Mouse (Mus musculus): ENCODE measurements at regions not wholly inside any gene's neighbourhood (a gene's known extent, or its start where the extent isn't known, plus 50 kb on each side); places are given as distances from the start of the nearest gene placed in this dataset.

DNA sequence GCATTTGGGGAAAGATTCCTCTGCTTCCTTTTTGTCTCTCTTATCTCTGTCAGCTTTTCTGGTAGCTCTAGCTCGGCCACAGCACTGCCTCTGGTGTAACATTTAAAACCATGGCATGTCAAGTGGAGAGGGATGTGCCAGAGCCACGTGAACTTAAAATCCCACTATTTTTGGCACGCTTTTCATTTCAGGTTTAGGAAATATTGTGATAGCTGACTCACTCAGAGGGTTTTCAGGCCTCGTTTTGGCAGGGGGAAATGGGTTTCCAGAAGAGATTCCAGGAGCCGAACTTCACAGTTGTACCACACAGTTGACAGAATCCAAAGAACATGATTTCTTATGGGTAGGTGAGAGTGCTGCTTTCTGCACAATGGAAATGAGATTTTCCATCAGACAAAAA lies 300.8 kb upstream of the Gcfc2 start:
- TF ChIP-seq CTCF (IDR thresholded peaks at IDR 0.05; ENCODE audit: insufficient read depth, low read length) (no peak), POLR2A (IDR thresholded peaks at IDR 0.05; ENCODE audit: borderline replicate concordance, extremely low read depth, low read depth, low read length) (no peak)
- DNase-seq = no peak
- Histone ChIP-seq H3K4me1 (ENCODE audit: control insufficient read depth, insufficient read depth, low read length) (no peaks in the 10 kb centered on the region), H3K4me3 (replicated peaks; ENCODE audit: extremely low read depth, low read depth, low read length) (no peak overlapping the region)
- 58% methylated on average over 5 of the region's 5 CpGs for WGBS

DNA sequence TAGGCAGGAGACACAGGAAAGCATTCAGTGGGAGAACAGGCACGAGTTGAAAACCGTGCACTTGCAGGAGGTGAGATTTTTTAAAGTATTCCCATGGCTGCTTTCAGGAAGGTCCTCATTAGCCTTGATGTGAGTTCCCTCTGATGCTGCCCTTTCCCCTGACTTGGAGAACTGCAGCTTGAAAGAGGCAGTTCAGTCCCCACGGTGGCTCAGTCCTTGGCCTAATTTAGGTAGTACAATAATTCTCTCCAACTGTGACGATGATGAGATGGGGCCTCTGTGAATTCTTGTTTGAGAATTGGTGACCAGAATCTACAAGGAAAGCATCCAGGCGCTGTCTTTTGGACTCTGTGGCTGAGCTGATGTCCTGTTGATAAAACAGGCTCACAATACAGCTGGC lies 298.5 kb upstream of the Gcfc2 start:
- WGBS = 68% methylated on average over 5 of the region's 5 CpGs

GRCm38 (mm10) chr6:81633586-81633985 lies 289.9 kb upstream of the Gcfc2 start:
- 29% methylated on average over 3 of the region's 3 CpGs for WGBS
- no peak for DNase-seq
- no peaks in the 10 kb centered on the region for H3K4me1 ChIP-seq (ENCODE audit: control insufficient read depth, insufficient read depth, low read length)
- TF ChIP-seq CTCF (IDR thresholded peaks at IDR 0.05; ENCODE audit: insufficient read depth, low read length) (no peak), POLR2A (IDR thresholded peaks at IDR 0.05; ENCODE audit: borderline replicate concordance, extremely low read depth, low read depth, low read length) (no peak)
- no peak overlapping the region for H3K4me3 ChIP-seq (replicated peaks; ENCODE audit: extremely low read depth, low read depth, low read length)

More for the DNA sequence above, 298.5 kb upstream of the Gcfc2 start:
- Histone ChIP-seq H3K4me1 (ENCODE audit: control insufficient read depth, insufficient read depth, low read length) (no peaks in the 10 kb centered on the region), H3K4me3 (replicated peaks; ENCODE audit: extremely low read depth, low read depth, low read length) (no peak overlapping the region)
- DNase-seq = no peak
- TF ChIP-seq POLR2A (IDR thresholded peaks at IDR 0.05; ENCODE audit: borderline replicate concordance, extremely low read depth, low read depth, low read length) (no peak), CTCF (IDR thresholded peaks at IDR 0.05; ENCODE audit: insufficient read depth, low read length) (no peak)

- WGBS = 48% methylated on average over 3 of the region's 3 CpGs
- H3K4me1 ChIP-seq (ENCODE audit: control insufficient read depth, insufficient read depth, low read length) = no peaks in the 10 kb centered on the region
- no peak overlapping the region for H3K4me3 ChIP-seq (replicated peaks; ENCODE audit: extremely low read depth, low read depth, low read length)
- DNase-seq = no peak
- TF ChIP-seq POLR2A (IDR thresholded peaks at IDR 0.05; ENCODE audit: borderline replicate concordance, extremely low read depth, low read depth, low read length) (no peak), CTCF (IDR thresholded peaks at IDR 0.05; ENCODE audit: insufficient read depth, low read length) (no peak)
Observed at GRCm38 (mm10) chr6:81647615-81648375, 275.7 kb upstream of the Gcfc2 start.

GRCm38 (mm10) chr6:81651856-81652255 lies 271.6 kb upstream of the Gcfc2 start:
- DNase-seq = no peak
- Histone ChIP-seq H3K4me3 (replicated peaks; ENCODE audit: extremely low read depth, low read depth, low read length) (no peak overlapping the region), H3K4me1 (ENCODE audit: control insufficient read depth, insufficient read depth, low read length) (no peaks in the 10 kb centered on the region)
- 41% methylated on average over 2 of the region's 2 CpGs for WGBS
- TF ChIP-seq POLR2A (IDR thresholded peaks at IDR 0.05; ENCODE audit: borderline replicate concordance, extremely low read depth, low read depth, low read length) (no peak), CTCF (IDR thresholded peaks at IDR 0.05; ENCODE audit: insufficient read depth, low read length) (no peak)

- TF ChIP-seq CTCF (IDR thresholded peaks at IDR 0.05; ENCODE audit: insufficient read depth, low read length) = no peak
- no peak for TF ChIP-seq POLR2A (IDR thresholded peaks at IDR 0.05; ENCODE audit: borderline replicate concordance, extremely low read depth, low read depth, low read length)
- H3K4me3 ChIP-seq (replicated peaks; ENCODE audit: extremely low read depth, low read depth, low read length) = no peak overlapping the region
- no peak for DNase-seq
- WGBS = 83% methylated on average over 2 of the region's 2 CpGs
- H3K4me1 ChIP-seq (ENCODE audit: control insufficient read depth, insufficient read depth, low read length) = no peaks in the 10 kb centered on the region
Observed at GRCm38 (mm10) chr6:81655205-81655604, 268.3 kb upstream of the Gcfc2 start.

GRCm38 (mm10) chr6:81660478-81661395 lies 262.7 kb upstream of the Gcfc2 start:
- no peak for DNase-seq
- Histone ChIP-seq H3K4me1 (ENCODE audit: control insufficient read depth, insufficient read depth, low read length) (no peaks in the 10 kb centered on the region), H3K4me3 (replicated peaks; ENCODE audit: extremely low read depth, low read depth, low read length) (no peak overlapping the region)
- 57% methylated on average over 17 of the region's 17 CpGs for WGBS
- no peak for TF ChIP-seq POLR2A (IDR thresholded peaks at IDR 0.05; ENCODE audit: borderline replicate concordance, extremely low read depth, low read depth, low read length)
- no peak for TF ChIP-seq CTCF (IDR thresholded peaks at IDR 0.05; ENCODE audit: insufficient read depth, low read length)

- WGBS = 63% methylated on average over 1 of the region's 1 CpGs
- Histone ChIP-seq H3K4me3 (replicated peaks; ENCODE audit: extremely low read depth, low read depth, low read length) (no peak overlapping the region), H3K4me1 (ENCODE audit: control insufficient read depth, insufficient read depth, low read length) (no peaks in the 10 kb centered on the region)
- TF ChIP-seq CTCF (IDR thresholded peaks at IDR 0.05; ENCODE audit: insufficient read depth, low read length) (no peak), POLR2A (IDR thresholded peaks at IDR 0.05; ENCODE audit: borderline replicate concordance, extremely low read depth, low read depth, low read length) (no peak)
- DNase-seq = no peak
Observed at GRCm38 (mm10) chr6:81668944-81669343, 254.5 kb upstream of the Gcfc2 start.

GRCm38 (mm10) chr6:81673316-81673715 lies 250.2 kb upstream of the Gcfc2 start:
- 72% methylated on average over 2 of the region's 2 CpGs for WGBS
- H3K4me1 ChIP-seq (ENCODE audit: control insufficient read depth, insufficient read depth, low read length) = no peaks in the 10 kb centered on the region
- no peak for TF ChIP-seq CTCF (IDR thresholded peaks at IDR 0.05; ENCODE audit: insufficient read depth, low read length)
- no peak for TF ChIP-seq POLR2A (IDR thresholded peaks at IDR 0.05; ENCODE audit: borderline replicate concordance, extremely low read depth, low read depth, low read length)
- no peak overlapping the region for H3K4me3 ChIP-seq (replicated peaks; ENCODE audit: extremely low read depth, low read depth, low read length)
- DNase-seq = no peak

Measured in lung, adult 2 months (tissue).